Mouse (Mus musculus) T-helper 2 cell (primary cell): ENCODE results near the gene Ints5.

Source experiments
- in situ Hi-C: fragments of 300-600 bp; cut with MboI, MseI; formaldehyde crosslinking; loops from one replicate; pipeline ENCODE4 v1.15.1; 2025; ENCODE audit warnings: high pct_unique_total_duplicates

Ints5 gene

GRCm38 (mm10) chr19:8928689-8929223 is 36.0 kb downstream of the Ints5 start:
- in situ Hi-C loops: no loop called here

- in situ Hi-C loops: no loop called here
Measured at GRCm38 (mm10) chr19:8929224-8930088, 36.7 kb downstream of the Ints5 start, which contains the start of the genes Rom1 and Eml3. Gene Rom1 (minus strand): TSS chr19:8929356. Gene Eml3 (plus strand): TSS chr19:8929552.

DNA sequence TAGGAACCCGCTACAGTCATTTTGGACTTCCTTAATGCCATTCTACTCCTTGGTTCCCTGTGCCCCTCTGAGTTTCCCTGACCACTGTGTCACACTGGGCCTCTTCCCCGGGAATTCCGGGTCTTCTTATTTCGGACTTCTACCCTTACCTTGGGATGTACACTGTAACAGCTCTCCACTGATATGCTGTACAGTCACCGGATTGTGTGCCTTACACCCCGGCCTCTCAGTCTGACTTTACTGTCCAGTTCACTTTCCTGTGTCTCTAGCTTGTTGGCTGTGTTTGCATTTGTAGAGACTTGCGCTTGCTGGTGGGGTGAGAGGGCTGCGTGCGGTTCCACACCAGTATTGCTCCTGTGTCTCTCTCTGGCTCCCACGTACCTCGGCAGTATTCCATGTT is 37.3 kb downstream of the Ints5 start:
- in situ Hi-C loops: no loop called here

- in situ Hi-C loops: no loop called here
Measured at GRCm38 (mm10) chr19:8930771-8931170, 38.0 kb downstream of the Ints5 start.

DNA sequence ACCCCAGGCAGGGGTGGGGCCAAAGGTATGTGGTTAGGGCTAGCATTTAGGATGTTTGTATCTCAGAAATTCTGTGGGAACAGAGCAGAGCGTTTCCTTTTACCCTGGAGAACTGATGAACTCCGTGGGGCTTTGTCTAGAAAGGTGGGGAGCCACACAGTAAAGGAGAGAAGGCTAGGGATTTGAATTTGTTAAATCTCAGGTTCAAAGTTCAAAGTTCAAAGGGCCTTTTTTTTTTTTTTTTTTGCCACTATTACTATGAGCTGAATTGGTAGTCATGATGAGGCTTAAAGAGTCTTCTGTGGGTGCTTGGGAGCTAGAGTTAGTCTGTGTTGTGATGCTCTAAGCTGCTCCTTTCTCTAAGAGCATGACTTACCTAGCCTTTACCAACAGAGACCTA is 43.9 kb downstream of the Ints5 start:
- in situ Hi-C loops: no loop called here

GRCm38 (mm10) chr19:8940526-8941133 is 47.8 kb downstream of the Ints5 start:
- in situ Hi-C loops: loop anchor here (5.0 kb wide), 1 partner anchor 43 kb away; the partner anchor contains the start of gene Ganab

- in situ Hi-C loops: loop anchor here (5.0 kb wide), 1 partner anchor 44 kb away; the partner anchor contains the start of gene Ganab
Measured at GRCm38 (mm10) chr19:8941136-8941514, 48.3 kb downstream of the Ints5 start.

GRCm38 (mm10) chr19:8941515-8942217 is 48.9 kb downstream of the Ints5 start, which contains the start of gene Mta2:
Gene Mta2 (plus strand): TSS chr19:8941875.
- in situ Hi-C loops: loop anchor here (5.0 kb wide), 1 partner anchor 44 kb away; the partner anchor contains the start of gene Ganab

DNA sequence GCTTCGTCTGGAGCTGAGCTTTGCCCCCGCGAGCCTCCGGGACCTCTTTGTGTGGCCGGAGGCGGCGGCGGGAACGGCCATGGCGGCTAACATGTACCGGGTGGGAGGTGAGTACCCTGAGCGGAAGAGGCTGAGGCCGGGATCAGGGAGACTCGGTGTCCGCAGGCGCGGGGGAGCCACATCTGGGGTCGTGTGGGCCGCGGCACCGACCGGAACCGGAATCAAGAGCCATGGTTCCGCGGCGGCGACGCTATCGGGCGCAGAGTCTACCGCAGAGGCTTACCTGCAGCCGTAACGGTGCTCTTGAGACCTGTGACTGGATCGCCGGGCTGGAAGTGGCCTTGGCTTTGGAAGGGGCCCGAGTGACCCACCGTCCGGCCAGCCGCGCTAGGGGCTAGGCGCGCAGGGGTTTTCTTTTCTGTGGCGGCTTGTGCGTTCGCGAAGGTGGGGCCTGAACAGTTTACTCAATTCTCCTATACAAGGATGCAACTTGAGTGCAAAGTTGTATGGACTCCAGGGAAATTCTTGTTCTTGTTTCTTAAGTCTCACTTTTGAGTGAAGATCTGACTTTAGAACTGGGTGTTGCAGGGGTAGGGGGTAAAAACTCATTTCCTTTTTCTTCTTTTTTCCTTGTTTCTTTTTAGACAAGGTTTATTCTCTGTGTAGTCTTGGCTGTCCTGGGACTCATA is 49.6 kb downstream of the Ints5 start:
- in situ Hi-C loops: loop anchor here (5.0 kb wide), 1 partner anchor 45 kb away; the partner anchor contains the start of gene Ganab

DNA sequence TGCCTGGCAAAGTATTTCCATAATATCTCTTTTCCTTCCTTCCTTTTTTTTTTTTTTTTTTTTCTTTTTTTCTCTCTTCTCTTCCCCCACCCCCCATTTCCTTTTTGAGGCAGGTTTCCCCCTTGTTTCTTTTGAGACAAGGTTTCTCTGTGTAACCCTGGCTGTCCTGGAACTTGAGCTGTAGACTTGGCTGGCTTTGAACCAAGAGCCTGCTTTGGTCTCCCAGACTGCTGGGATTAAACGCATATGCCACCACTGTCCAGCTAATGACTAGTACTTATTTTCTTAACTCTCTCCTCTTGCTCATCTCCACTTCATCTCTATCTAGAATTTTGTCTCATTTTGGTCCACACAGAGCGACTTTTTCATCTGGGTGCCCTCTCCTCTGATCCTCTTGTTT is 50.2 kb downstream of the Ints5 start:
- in situ Hi-C loops: loop anchor here (5.0 kb wide), 1 partner anchor 46 kb away; the partner anchor contains the start of gene Ganab

DNA sequence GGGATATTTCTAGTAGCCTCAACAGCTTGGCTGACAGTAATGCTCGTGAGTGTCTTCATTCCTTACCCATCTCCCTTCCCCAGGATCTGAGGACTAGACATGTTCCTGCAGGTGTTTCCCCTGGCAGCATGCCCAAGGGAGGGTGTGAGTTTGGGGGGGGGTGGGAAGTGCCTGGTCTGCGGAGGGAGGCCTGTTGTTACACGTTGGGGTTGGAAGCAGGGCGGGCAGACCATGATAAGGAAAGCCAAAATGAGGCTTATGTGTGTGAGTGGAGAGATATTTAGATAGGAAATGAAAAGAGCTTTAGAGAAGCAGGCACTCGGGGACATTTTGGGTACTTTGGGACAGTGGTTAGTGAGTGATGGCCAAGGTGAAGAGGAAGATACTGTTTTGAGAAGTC is 51.3 kb downstream of the Ints5 start:
- in situ Hi-C loops: loop anchor here (5.0 kb wide), 1 partner anchor 47 kb away; the partner anchor contains the start of gene Ganab

- in situ Hi-C loops: loop anchor here (5.0 kb wide), 1 partner anchor 47 kb away; the partner anchor contains the start of gene Ganab
Measured at GRCm38 (mm10) chr19:8944750-8945149, 51.9 kb downstream of the Ints5 start.

DNA sequence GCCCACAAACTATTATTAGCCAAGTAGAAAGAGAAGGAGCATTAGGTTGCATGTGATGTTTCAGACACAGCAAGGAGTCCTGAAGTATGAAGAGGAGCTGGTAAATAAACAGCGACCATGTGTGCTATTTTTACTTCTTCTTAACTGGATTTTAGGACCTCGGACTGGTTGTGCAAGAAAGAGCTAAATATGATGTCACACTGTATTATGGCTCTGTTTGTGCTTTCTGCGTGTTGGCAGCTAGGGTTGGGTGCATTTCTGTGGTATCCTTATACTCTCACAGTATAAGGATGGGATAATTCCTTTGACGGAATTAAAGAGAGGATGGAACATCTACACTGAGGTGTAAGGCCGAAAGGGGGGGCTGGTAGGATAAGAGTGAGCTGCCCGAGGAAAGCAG is 52.4 kb downstream of the Ints5 start:
- in situ Hi-C loops: no loop called here

GRCm38 (mm10) chr19:8946929-8947328 is 54.1 kb downstream of the Ints5 start:
- in situ Hi-C loops: no loop called here
